Mouse (Mus musculus): ENCODE data around the gene Gsn. TPM values are rescaled to one million over a fixed set of nuclear protein-coding genes. Genes with fewer than 3 reads are reported as not detected.

The Gsn gene
- polyA plus RNA-seq, 1 experiment from 2014 or later, result 19.7 TPM

DNA sequence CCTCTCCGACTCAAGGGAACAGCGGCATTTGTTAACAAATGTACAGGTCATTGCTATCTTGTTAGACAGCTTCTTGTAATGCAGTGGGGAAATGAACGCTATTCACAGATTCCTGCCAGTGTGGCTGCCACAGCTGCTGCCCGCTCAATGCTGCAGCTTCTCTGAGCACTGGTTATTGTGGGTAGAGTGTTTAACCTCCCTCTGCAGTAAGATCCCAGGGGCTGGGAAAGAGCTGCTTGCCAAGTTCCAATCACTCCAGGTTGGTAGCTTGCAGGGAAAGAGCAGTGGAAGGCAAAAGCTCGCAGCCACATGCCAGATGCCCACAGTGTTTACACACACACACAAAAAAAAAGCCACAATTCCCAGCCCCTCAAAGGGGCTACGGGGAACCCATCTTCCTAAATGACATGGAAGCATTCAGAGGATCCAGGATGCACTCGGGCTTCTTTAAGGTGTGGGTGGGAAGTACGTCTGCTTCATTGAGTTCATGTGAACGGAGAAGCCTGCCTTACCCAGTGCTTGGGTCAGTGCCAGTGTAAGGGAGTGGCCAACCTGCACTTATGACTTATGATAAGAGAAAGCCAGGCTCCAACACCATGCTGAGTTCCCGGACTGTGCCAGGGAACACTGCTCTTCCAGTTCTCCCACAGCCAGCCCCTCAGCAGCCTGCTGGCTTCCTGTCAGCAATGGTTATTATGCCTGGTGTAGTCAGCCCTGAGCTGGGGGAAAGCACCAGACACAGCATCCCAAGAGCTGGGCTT lies 66.4 kb downstream of the Gsn start:
- no peaks in the 10 kb centered on the region for H3K36me3 ChIP-seq
- no peak overlapping the region for H3K27ac ChIP-seq
- H3K27me3 ChIP-seq (ENCODE audit: low read depth, poor library complexity, severe bottlenecking), result no peaks in the 10 kb centered on the region; the same call in 1 of the 2 replicates
- DNase-seq (ENCODE audit: low spot score), result no peak
- 90% methylated on average over 10 of the region's 10 CpGs for WGBS
- H3K4me3 ChIP-seq, result no peak overlapping the region
- H3K9me3 ChIP-seq (replicated peaks), result no peaks in the 10 kb centered on the region
- H3K4me1 ChIP-seq, result peaks cover 6% of the 10 kb centered on the region; the same call in 1 of the 2 replicates

DNA sequence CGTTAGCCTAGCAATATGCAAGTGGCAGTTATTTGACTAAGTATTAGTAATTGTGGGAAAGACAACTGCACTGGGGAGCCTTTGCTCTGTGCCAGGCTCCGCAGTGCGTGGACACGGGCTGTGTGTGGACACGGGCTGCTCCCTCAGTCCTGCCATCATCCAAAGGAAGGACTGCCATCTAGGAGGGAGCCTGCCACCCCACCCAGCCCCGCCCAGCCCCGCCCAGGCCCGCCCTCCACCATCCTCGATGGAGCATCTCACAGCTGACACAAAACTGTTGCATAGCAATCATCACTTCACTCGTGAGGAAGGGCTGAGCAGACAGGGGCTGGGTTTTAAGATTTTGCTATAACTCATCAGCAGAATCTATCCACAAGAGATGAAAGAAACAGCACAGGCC lies 69.8 kb downstream of the Gsn start:
- H3K27ac ChIP-seq, result no peak overlapping the region
- H3K4me3 ChIP-seq, result no peak overlapping the region
- no peak for DNase-seq (ENCODE audit: low spot score)
- WGBS, result 79% methylated on average over 10 of the region's 10 CpGs
- H3K36me3 ChIP-seq, result no peaks in the 10 kb centered on the region
- no peaks in the 10 kb centered on the region; the same call in 1 of the 2 replicates for H3K27me3 ChIP-seq (ENCODE audit: low read depth, poor library complexity, severe bottlenecking)
- 0 out of 2 replicates have a peak, but pooled peaks cover 3% of the 10 kb centered on the region for H3K4me1 ChIP-seq
- no peaks in the 10 kb centered on the region for H3K9me3 ChIP-seq (replicated peaks)

GRCm38 (mm10) chr2:35326931-35327330 lies 70.8 kb downstream of the Gsn start:
- no peaks in the 10 kb centered on the region; the same call in 1 of the 2 replicates for H3K27me3 ChIP-seq (ENCODE audit: low read depth, poor library complexity, severe bottlenecking)
- no peak for DNase-seq (ENCODE audit: low spot score)
- no peak overlapping the region for H3K4me3 ChIP-seq
- H3K36me3 ChIP-seq, result no peaks in the 10 kb centered on the region
- no peak overlapping the region for H3K27ac ChIP-seq
- 78% methylated on average over 1 of the region's 1 CpGs for WGBS
- no peaks in the 10 kb centered on the region for H3K9me3 ChIP-seq (replicated peaks)
- H3K4me1 ChIP-seq, result 0 out of 2 replicates have a peak, but pooled peaks cover 3% of the 10 kb centered on the region

DNA sequence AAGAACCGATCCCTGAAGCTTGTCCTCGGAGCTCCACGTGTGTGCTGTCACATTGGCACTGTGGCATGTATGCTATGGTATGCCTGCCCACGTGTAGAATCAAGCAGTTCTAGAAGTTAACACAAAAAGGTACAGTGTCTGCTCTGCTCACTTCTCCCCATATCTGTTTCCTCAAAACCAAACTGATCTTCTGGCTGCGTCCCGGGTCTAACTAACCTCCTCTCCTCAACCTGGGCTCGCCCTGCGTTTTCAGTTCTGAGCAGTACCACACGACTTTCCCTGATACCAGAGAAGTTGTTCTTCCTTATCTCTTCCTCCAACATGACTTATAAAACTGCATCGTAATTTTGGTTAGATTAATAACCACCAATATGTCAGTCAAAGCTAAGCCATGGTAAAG lies 71.4 kb downstream of the Gsn start:
- H3K4me1 ChIP-seq, result 0 out of 2 replicates have a peak, but pooled peaks cover under 1% of the 10 kb centered on the region
- WGBS, result 76% methylated on average over 10 of the region's 10 CpGs
- no peaks in the 10 kb centered on the region for H3K9me3 ChIP-seq (replicated peaks)
- H3K27ac ChIP-seq, result no peak overlapping the region
- DNase-seq (ENCODE audit: low spot score), result no peak
- no peak overlapping the region for H3K4me3 ChIP-seq
- no peaks in the 10 kb centered on the region; the same call in 1 of the 2 replicates for H3K27me3 ChIP-seq (ENCODE audit: low read depth, poor library complexity, severe bottlenecking)
- H3K36me3 ChIP-seq, result no peaks in the 10 kb centered on the region

- Histone ChIP-seq H3K27me3 (ENCODE audit: low read depth, poor library complexity, severe bottlenecking) (no peaks in the 10 kb centered on the region; the same call in 1 of the 2 replicates), H3K27ac (no peak overlapping the region), H3K36me3 (no peaks in the 10 kb centered on the region), H3K9me3 (replicated peaks) (no peaks in the 10 kb centered on the region), H3K4me3 (no peak overlapping the region), H3K4me1 (no peaks in the 10 kb centered on the region)
- DNase-seq (ENCODE audit: low spot score), result no peak
- WGBS, result 53% methylated on average over 11 of the region's 11 CpGs
These were observed 72.0 kb downstream of the Gsn start for GRCm38 (mm10) chr2:35328064-35328792.

- H3K27me3 ChIP-seq (ENCODE audit: low read depth, poor library complexity, severe bottlenecking), result no peaks in the 10 kb centered on the region; the same call in 1 of the 2 replicates
- no peaks in the 10 kb centered on the region for H3K36me3 ChIP-seq
- DNase-seq (ENCODE audit: low spot score), result no peak
- H3K27ac ChIP-seq, result no peak overlapping the region
- 91% methylated on average over 2 of the region's 2 CpGs for WGBS
- H3K4me1 ChIP-seq, result no peaks in the 10 kb centered on the region
- H3K9me3 ChIP-seq (replicated peaks), result no peaks in the 10 kb centered on the region
- H3K4me3 ChIP-seq, result no peak overlapping the region
These were observed 72.9 kb downstream of the Gsn start for GRCm38 (mm10) chr2:35329061-35329460.

GRCm38 (mm10) chr2:35331205-35331604 lies 75.0 kb downstream of the Gsn start:
- Histone ChIP-seq H3K27ac (no peak overlapping the region), H3K27me3 (ENCODE audit: low read depth, poor library complexity, severe bottlenecking) (peaks cover 19% of the 10 kb centered on the region), H3K4me1 (peaks cover 10% of the 10 kb centered on the region), H3K9me3 (replicated peaks) (no peaks in the 10 kb centered on the region), H3K4me3 (no peak overlapping the region), H3K36me3 (no peaks in the 10 kb centered on the region)
- WGBS, result 76% methylated on average over 2 of the region's 2 CpGs
- DNase-seq (ENCODE audit: low spot score), result no peak

DNA sequence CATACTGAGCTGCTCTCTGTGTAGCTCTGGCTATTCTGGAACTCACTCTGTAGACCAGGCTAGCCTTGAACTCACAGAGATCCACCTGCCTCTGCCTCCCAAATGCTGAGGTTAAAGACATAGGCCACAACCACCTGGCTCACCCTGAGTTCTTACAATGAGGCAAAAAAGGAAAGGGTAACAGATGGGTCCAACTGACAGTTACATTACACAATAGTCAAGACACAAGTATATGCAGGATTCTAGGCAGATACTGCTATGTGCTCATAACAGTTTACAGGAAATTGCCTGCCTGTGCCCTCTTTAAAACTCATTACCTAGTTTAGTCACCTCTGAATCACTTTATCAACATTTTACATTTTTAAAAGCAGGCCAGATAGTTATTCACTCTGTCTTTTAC lies 77.5 kb downstream of the Gsn start:
- Histone ChIP-seq H3K27ac (no peak overlapping the region), H3K4me3 (no peak overlapping the region), H3K4me1 (peaks cover 29% of the 10 kb centered on the region), H3K27me3 (ENCODE audit: low read depth, poor library complexity, severe bottlenecking) (peaks cover 21% of the 10 kb centered on the region), H3K9me3 (replicated peaks) (no peaks in the 10 kb centered on the region), H3K36me3 (no peaks in the 10 kb centered on the region)
- no peak for DNase-seq (ENCODE audit: low spot score)

DNA sequence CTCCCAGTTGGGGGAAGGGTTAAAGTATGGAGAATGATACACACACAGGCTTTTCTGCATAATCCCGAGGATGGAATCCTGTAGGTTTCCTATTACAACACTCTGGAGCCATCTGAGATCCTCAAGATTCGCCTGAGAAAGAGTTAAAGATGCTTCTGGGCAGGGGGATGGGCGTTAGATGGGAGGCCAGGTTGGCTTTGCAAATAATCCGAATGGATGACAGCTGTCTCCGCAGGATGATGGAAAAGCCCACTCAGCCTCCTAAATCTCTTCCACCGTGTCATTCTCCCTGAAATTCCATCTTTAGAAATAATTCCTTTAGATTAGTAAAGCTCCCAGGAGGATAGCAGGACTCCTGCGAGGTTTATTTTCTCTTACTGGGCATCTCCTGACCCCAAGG lies 79.4 kb downstream of the Gsn start:
- peak overlapping the region; percentile 72 for H3K4me3 ChIP-seq
- H3K36me3 ChIP-seq, result no peaks in the 10 kb centered on the region
- DNase-seq (ENCODE audit: low spot score), result no peak
- H3K4me1 ChIP-seq, result peaks cover 30% of the 10 kb centered on the region
- no peak overlapping the region for H3K27ac ChIP-seq
- H3K9me3 ChIP-seq (replicated peaks), result no peaks in the 10 kb centered on the region
- H3K27me3 ChIP-seq (ENCODE audit: low read depth, poor library complexity, severe bottlenecking), result peaks cover 21% of the 10 kb centered on the region
- 6% methylated on average over 7 of the region's 7 CpGs for WGBS

- Histone ChIP-seq H3K4me1 (peaks cover 30% of the 10 kb centered on the region), H3K27me3 (ENCODE audit: low read depth, poor library complexity, severe bottlenecking) (peaks cover 21% of the 10 kb centered on the region), H3K27ac (peak within 1 kb of the TSS; percentile 81), H3K4me3 (peak within 1 kb of the TSS; percentile 72), H3K9me3 (replicated peaks) (no peaks in the 10 kb centered on the region), H3K36me3 (no peaks in the 10 kb centered on the region)
- peak; percentile 99 for DNase-seq (ENCODE audit: low spot score)
- WGBS, result under 1% methylated on average over 45 of the region's 45 CpGs
These were observed 80.5 kb downstream of the Gsn start, which contains the start of gene Stom for GRCm38 (mm10) chr2:35336388-35337280. TSS of gene Stom (minus strand) at chr2:35336976.

GRCm38 (mm10) chr2:35337419-35337818 lies 81.2 kb downstream of the Gsn start:
- no peak for DNase-seq (ENCODE audit: low spot score)
- 57% methylated on average over 10 of the region's 10 CpGs for WGBS
- no peaks in the 10 kb centered on the region for H3K9me3 ChIP-seq (replicated peaks)

GRCm38 (mm10) chr2:35338036-35338435 lies 81.9 kb downstream of the Gsn start:
- no peak for DNase-seq (ENCODE audit: low spot score)
- Histone ChIP-seq H3K27me3 (ENCODE audit: low read depth, poor library complexity, severe bottlenecking) (peaks cover 21% of the 10 kb centered on the region), H3K36me3 (no peaks in the 10 kb centered on the region), H3K27ac (no peak overlapping the region), H3K9me3 (replicated peaks) (no peaks in the 10 kb centered on the region), H3K4me1 (peaks cover 30% of the 10 kb centered on the region), H3K4me3 (no peak overlapping the region)
- 70% methylated on average over 1 of the region's 1 CpGs for WGBS

More at GRCm38 (mm10) chr2:35337419-35337818, 81.2 kb downstream of the Gsn start:
- Histone ChIP-seq H3K4me1 (peaks cover 30% of the 10 kb centered on the region), H3K27me3 (ENCODE audit: low read depth, poor library complexity, severe bottlenecking) (peaks cover 21% of the 10 kb centered on the region), H3K27ac (peak overlapping the region; percentile 81), H3K36me3 (no peaks in the 10 kb centered on the region), H3K4me3 (peak overlapping the region; percentile 72)
